Mouse (Mus musculus): ENCODE results near the gene Cyp2ab1.
"Not testable (repeated sequence)": the region's sequence is repeated elsewhere in the genome, so short reads cannot be mapped to it uniquely, and the experiment has no call there.

DNA sequence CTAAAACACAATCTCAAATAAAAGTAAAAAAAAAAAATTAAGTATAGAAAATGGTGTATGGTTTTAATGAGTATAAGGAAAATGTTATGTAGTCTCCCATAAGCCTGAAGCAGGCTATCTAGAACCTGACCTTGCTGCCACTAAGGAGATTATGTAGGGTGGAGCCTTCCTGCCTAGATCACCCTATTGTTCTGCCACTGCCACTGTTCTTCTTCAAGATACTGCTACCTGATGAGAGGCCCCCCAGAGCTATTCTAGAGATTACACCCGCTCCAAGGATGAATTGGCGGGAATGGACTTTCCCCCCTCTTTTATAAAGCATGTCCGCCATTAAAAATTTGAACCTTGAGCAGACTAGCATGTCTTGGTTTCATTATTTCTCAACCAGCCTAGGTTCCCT, 36.3 kb upstream of the Cyp2ab1 start:
- not testable (repeated sequence) for TF ChIP-seq POLR2A (IDR thresholded peaks at IDR 0.05; ENCODE audit: borderline replicate concordance, extremely low read depth, insufficient read depth, insufficient read length, poor library complexity, severe bottlenecking); CTCF (IDR thresholded peaks at IDR 0.05; ENCODE audit: borderline replicate concordance, extremely low read depth, insufficient read depth, insufficient read length)
